Mouse (Mus musculus) midbrain, postnatal 0 days (tissue): ENCODE data around the gene Lepr. TPM values are rescaled to one million over a fixed set of nuclear protein-coding genes. Genes with fewer than 3 reads are reported as not detected.
"Not testable (repeated sequence)": the region's sequence is repeated elsewhere in the genome, so short reads cannot be mapped to it uniquely, and the experiment has no call there.

Experiments used
- ATAC-seq: fragments of 200-750 bp; cut with Nextera tagmentation; 2 replicates; pipeline ENCODE4 v1.8.0; 2017; ENCODE audit warnings: moderate number of reproducible peaks, mild to moderate bottlenecking, moderate TSS enrichment, moderate library complexity; ENCODE audit not compliant: low FRiP score
- DNase-seq: peaks from one replicate; pipeline ENCODE4 v3.0.0-alpha.2; 2015; ENCODE audit warnings: low spot score
- H3K27ac ChIP-seq: fragments of 300-500 bp; sonication (generic); 2 replicates; pipeline ENCODE4 v1.5.1; 2014; ENCODE audit warnings: low read depth, mild to moderate bottlenecking, low read length, mixed read lengths
- H3K27me3 ChIP-seq: fragments of 300-500 bp; sonication (generic); 2 replicates; pipeline ENCODE4 v1.6.1; 2014; ENCODE audit warnings: low read length, control low read depth, mixed read lengths; ENCODE audit not compliant: insufficient read depth
- H3K36me3 ChIP-seq: fragments of 300-500 bp; sonication (generic); 2 replicates; pipeline ENCODE4 v1.6.1; 2014; ENCODE audit warnings: low read length, control low read depth, mixed read lengths; ENCODE audit not compliant: insufficient read depth
- H3K4me1 ChIP-seq: fragments of 300-500 bp; sonication (generic); 2 replicates; pipeline ENCODE4 v1.6.1; 2014; ENCODE audit warnings: mild to moderate bottlenecking, control low read depth, antibody characterized with exemption, low read length, mixed read lengths; ENCODE audit not compliant: insufficient read depth
- H3K4me2 ChIP-seq: fragments of 300-500 bp; sonication (generic); 2 replicates; pipeline ENCODE4 v1.6.1; 2014; ENCODE audit warnings: low read depth, mild to moderate bottlenecking, low read length, mixed read lengths; ENCODE audit not compliant: poor library complexity, severe bottlenecking
- H3K4me3 ChIP-seq: fragments of 300-500 bp; sonication (generic); 2 replicates; pipeline ENCODE4 v1.5.1; 2014; ENCODE audit warnings: low read depth, mild to moderate bottlenecking, low read length, moderate library complexity
- H3K9ac ChIP-seq: fragments of 300-500 bp; sonication (generic); replicated peaks from 2 replicates; pipeline ENCODE4 v1.6.1; 2014; ENCODE audit warnings: mild to moderate bottlenecking, low read length, moderate library complexity, mixed read lengths; ENCODE audit not compliant: poor library complexity, severe bottlenecking
- H3K9me3 ChIP-seq: fragments of 300-500 bp; sonication (generic); 2 replicates; pipeline ENCODE4 v1.6.1; 2016; ENCODE audit warnings: low read length, control low read depth
- CTCF ChIP-seq: IDR thresholded peaks from 2 replicates; pipeline ENCODE4 v1.5.1; 2016; ENCODE audit warnings: antibody characterized with exemption, mild to moderate bottlenecking
- WGBS: fragments of 180-500 bp; shearing (Covaris S2); extraction: QIAGEN DNeasy Blood & Tissue Kit; methylation state at CpG from one replicate; pipeline ENCODE4 v1.1.7; 2014; 5-methylcytosine and 5-hydroxymethylcytosine counted together
- polyA plus RNA-seq: library from polyadenylated mRNA; unstranded; fragments of >200 nt; fragmentation: Nextera tagmentation; extraction: Ambion mirVana; gene quantifications from 2 replicates; pipeline ENCODE4 v1.2.1, GENCODE M21; 2015
- total RNA-seq: library from RNA; depleted of rRNA; stranded (reverse); fragments of >200 nt; gene quantifications from 2 replicates; pipeline ENCODE4 v1.2.3, GENCODE M21; 2014

Lepr gene
- total and polyA plus RNA-seq, 2 experiments from 2014 or later = 2.8 to 9.0 TPM

DNA sequence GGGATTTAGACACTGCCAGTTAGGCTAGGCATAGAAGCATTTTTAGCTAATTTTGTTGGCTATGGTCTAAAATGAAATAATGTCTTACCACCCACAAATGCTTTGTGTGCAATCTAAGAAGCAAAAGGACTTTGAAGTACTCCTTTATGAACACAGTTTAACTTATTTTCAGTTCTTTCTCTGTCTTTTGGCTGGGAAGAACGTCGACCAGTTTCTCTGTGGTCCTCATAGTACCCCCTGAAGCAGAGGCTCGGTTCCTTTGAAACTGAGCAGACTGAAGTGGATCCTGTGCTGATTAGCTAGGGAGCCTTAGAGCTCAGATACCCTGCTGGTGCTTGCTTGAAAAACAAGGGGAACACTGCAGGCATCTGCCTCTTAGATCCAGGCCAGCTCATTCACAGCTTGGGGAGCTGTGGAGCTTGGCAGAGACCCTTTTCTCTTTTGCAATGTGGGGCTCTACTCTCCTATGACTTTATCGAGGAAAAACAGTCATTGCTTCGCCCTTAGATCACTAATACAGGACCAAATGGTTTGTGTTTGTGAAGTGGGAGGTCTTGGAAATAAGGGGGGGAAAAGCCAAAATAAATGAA lies 1.9 kb downstream of the Lepr start:
- WGBS = 10% methylated on average over 5 of the region's 5 CpGs
- ATAC-seq (no peak), DNase-seq (no peak)

GRCm38 (mm10) chr4:101721705-101722104 lies 4.5 kb downstream of the Lepr start:
- Histone ChIP-seq H3K27ac (no peak overlapping the region), H3K9ac (no peak overlapping the region), H3K4me1 (no peaks in the 10 kb centered on the region; the same call in 1 of the 2 replicates), H3K27me3 (peaks cover 12% of the 10 kb centered on the region), H3K4me2 (no peak overlapping the region), H3K36me3 (no peaks in the 10 kb centered on the region), H3K9me3 (no peaks in the 10 kb centered on the region), H3K4me3 (no peak overlapping the region)
- no peak for TF ChIP-seq CTCF
- no peak for ATAC-seq
- 80% methylated on average over 4 of the region's 4 CpGs for WGBS
- no peak for DNase-seq

More for the DNA sequence above, 1.9 kb downstream of the Lepr start:
- H3K4me1 ChIP-seq = no peaks in the 10 kb centered on the region; the same call in 1 of the 2 replicates
- no peak overlapping the region for H3K9ac ChIP-seq
- no peak overlapping the region for H3K27ac ChIP-seq
- no peak overlapping the region for H3K4me3 ChIP-seq
- peaks cover 16% of the 10 kb centered on the region for H3K27me3 ChIP-seq
- no peaks in the 10 kb centered on the region for H3K9me3 ChIP-seq
- H3K36me3 ChIP-seq = no peaks in the 10 kb centered on the region
- no peak overlapping the region for H3K4me2 ChIP-seq
- peak; percentile 16; the same call in 1 of the 2 replicates for TF ChIP-seq CTCF

DNA sequence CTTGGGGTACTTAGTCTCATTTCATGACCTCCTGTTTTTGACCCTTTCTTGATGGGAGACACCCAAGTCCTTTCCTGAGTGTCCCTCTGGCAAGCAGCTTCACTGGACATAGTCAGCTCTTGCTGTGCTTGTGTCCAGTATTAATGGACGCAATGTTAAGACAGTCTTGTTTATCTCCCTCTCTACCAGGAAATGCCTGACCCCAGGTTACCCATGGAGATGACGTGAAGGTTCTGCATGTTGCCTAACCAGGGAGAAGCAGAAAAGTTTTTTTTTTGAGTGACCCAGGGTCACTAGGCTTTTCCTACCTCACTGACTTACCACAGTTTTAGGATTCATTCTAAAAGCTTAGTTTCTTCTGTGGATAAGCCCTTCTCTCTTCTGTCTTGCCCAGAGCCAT lies 24.8 kb downstream of the Lepr start:
- no peaks in the 10 kb centered on the region for H3K9me3 ChIP-seq
- no peak overlapping the region for H3K9ac ChIP-seq
- no peak overlapping the region for H3K4me3 ChIP-seq
- H3K27ac ChIP-seq = no peak overlapping the region
- TF ChIP-seq CTCF = no peak
- no peaks in the 10 kb centered on the region for H3K36me3 ChIP-seq
- H3K4me2 ChIP-seq = no peak overlapping the region
- no peaks in the 10 kb centered on the region for H3K4me1 ChIP-seq
- DNase-seq = no peak
- 91% methylated on average over 2 of the region's 2 CpGs for WGBS
- no peaks in the 10 kb centered on the region for H3K27me3 ChIP-seq
- ATAC-seq = no peak

GRCm38 (mm10) chr4:101745534-101745933 lies 28.3 kb downstream of the Lepr start:
- Histone ChIP-seq H3K36me3 (no peaks in the 10 kb centered on the region), H3K4me2 (no peak overlapping the region), H3K9ac (no peak overlapping the region), H3K4me3 (no peak overlapping the region), H3K9me3 (no peaks in the 10 kb centered on the region), H3K27me3 (no peaks in the 10 kb centered on the region), H3K27ac (no peak overlapping the region), H3K4me1 (no peaks in the 10 kb centered on the region)
- DNase-seq (no peak), ATAC-seq (no peak)
- no peak for TF ChIP-seq CTCF
- 97% methylated on average over 4 of the region's 4 CpGs for WGBS

- H3K4me1 ChIP-seq = no peaks in the 10 kb centered on the region
- no peaks in the 10 kb centered on the region for H3K27me3 ChIP-seq
- no peak overlapping the region for H3K4me2 ChIP-seq
- no peaks in the 10 kb centered on the region for H3K9me3 ChIP-seq
- DNase-seq = no peak
- 89% methylated on average over 5 of the region's 5 CpGs for WGBS
- no peak overlapping the region for H3K9ac ChIP-seq
- ATAC-seq = no peak
- TF ChIP-seq CTCF = no peak
- H3K4me3 ChIP-seq = no peak overlapping the region
- no peaks in the 10 kb centered on the region for H3K36me3 ChIP-seq
- no peak overlapping the region for H3K27ac ChIP-seq
Measured at GRCm38 (mm10) chr4:101760490-101760889, 43.3 kb downstream of the Lepr start.

DNA sequence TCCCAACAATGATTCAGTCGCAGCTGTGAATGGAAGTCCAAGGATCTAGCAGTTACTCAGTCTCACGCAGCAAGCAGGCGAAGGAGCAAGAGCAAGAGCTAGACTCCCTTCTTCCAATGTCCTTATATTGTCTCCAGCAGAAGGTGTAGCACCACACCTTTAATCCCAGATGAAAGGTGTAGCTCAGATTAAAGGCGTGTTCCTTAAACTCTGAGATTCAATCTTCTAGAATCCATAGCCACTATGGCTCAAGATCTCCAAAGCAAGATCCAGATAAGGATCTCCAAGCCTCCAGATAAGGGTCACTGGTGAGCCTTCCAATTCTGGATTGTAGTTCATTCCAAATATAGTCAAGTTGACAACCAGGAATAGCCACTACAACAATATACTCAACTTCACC lies 126.7 kb downstream of the Lepr start, which contains the start of gene B020004J07Rik:
TSS of gene B020004J07Rik (minus strand) at position 101 of the 400 bp plus-strand sequence.
- 89% methylated on average over 3 of the region's 4 CpGs for WGBS
- not testable (repeated sequence) for H3K4me1 ChIP-seq, DNase-seq, H3K27ac ChIP-seq, H3K4me2 ChIP-seq, H3K9me3 ChIP-seq, H3K27me3 ChIP-seq, H3K36me3 ChIP-seq, H3K9ac ChIP-seq, H3K4me3 ChIP-seq, ATAC-seq
